In genomic region chr11:96928088-96928487, GRCm38 (mm10) we compare ENCODE assay signal across 15 mouse cellular contexts. TPM values are rescaled to one million over a fixed set of nuclear protein-coding genes. Genes with fewer than 3 reads are reported as not detected.
A peak's percentile ranks its signal among the peaks of the same experiment; 100 is the strongest.
DNase-seq lines count a peak whose midpoint lies in the region; ATAC-seq and TF ChIP-seq lines count a peak whose summit lies in the region.
"Had no signal": no experiment of that assay in that cellular context is flagged by ENCODE, and none has a peak within 500 bp of the region (broad histone marks: within the 10 kb centered on the region; RNA-seq: fewer than 3 reads in every experiment).

Gene Prr15l (plus strand): TSS chr11:96928104.

- H3K9ac ChIP-seq in kidney, embryonic 14.5 days (ENCODE audit: low read depth, low read length) = peak within 1 kb of the TSS; percentile 44
- H3K9ac ChIP-seq in liver, embryonic 14.5 days (replicated peaks) = no peak within 1 kb of the TSS; the same call in none of the 2 replicates
- H3K9ac ChIP-seq: hindbrain, embryonic 12.5 days had no signal

- WGBS in kidney, embryonic 14.5 days = 74% methylated on average over 2 of the region's 2 CpGs
- WGBS in liver, embryonic 14.5 days (ENCODE audit: insufficient replicate concordance) = 70% methylated on average over 2 of the region's 2 CpGs

- peaks cover 8% of the 10 kb centered on the region for H3K4me1 ChIP-seq in kidney, embryonic 14.5 days (ENCODE audit: control insufficient read depth, insufficient read depth, low read length)
- peaks cover 75 to 80% of the 10 kb centered on the region in 2 experiments for H3K4me1 ChIP-seq in liver, embryonic 14.5 days (replicated peaks; ENCODE audit: control insufficient read depth in 2 of 2, insufficient read depth in 2 of 2, low read length in 1 of 2)

- no peak for TF ChIP-seq CTCF in liver, embryonic 14.5 days (IDR thresholded peaks at IDR 0.05; ENCODE audit: low read depth)

- peak within 1 kb of the TSS; percentile 96; the same call in 1 of the 2 replicates for H3K27ac ChIP-seq in kidney, embryonic 14.5 days (ENCODE audit: low read depth, low read length)
- H3K27ac ChIP-seq in liver, embryonic 14.5 days = peak within 1 kb of the TSS; percentile 94
- H3K27ac ChIP-seq: hindbrain, embryonic 12.5 days had no signal

- H3K36me3 ChIP-seq in kidney, embryonic 14.5 days (ENCODE audit: control insufficient read depth, insufficient read depth, low read length) = no peaks in the 10 kb centered on the region
- H3K36me3 ChIP-seq in liver, embryonic 14.5 days (replicated peaks; ENCODE audit: control insufficient read depth, insufficient read depth, low read depth) = no peaks in the 10 kb centered on the region
- H3K36me3 ChIP-seq: hindbrain, embryonic 12.5 days had no signal

- no peak for TF ChIP-seq EP300 in liver, embryonic 14.5 days (IDR thresholded peaks at IDR 0.05; ENCODE audit: low read depth)

- H3K9me3 ChIP-seq in kidney, embryonic 14.5 days (ENCODE audit: control insufficient read depth, low read length) = no peaks in the 10 kb centered on the region
- no peaks in the 10 kb centered on the region for H3K9me3 ChIP-seq in liver, embryonic 14.5 days (ENCODE audit: control insufficient read depth, low read length)
- H3K9me3 ChIP-seq: hindbrain, embryonic 12.5 days had no signal

- H3K27me3 ChIP-seq in kidney, embryonic 14.5 days (ENCODE audit: control insufficient read depth, insufficient read depth, low read length) = no peaks in the 10 kb centered on the region
- no peaks in the 10 kb centered on the region for H3K27me3 ChIP-seq in liver, embryonic 14.5 days (ENCODE audit: control insufficient read depth, insufficient read depth, low read length)

- no peak for ATAC-seq in kidney, embryonic 14.5 days (ENCODE audit: low FRiP score, low TSS enrichment)
- no peak for ATAC-seq in liver, embryonic 14.5 days (ENCODE audit: insufficient read depth)

- H3K4me3 ChIP-seq in kidney, embryonic 14.5 days (ENCODE audit: low read length) = peak within 1 kb of the TSS; percentile 33
- H3K4me3 ChIP-seq in liver, embryonic 14.5 days (ENCODE audit: insufficient read depth in 1 of 2, low read depth in 2 of 2, low read length in 2 of 2) = no peak within 1 kb of the TSS
- H3K4me3 ChIP-seq: hindbrain, embryonic 12.5 days; myocyte had no signal

- no peak for DNase-seq in kidney, postnatal 4 days
- peak; percentile 42 for DNase-seq in urinary bladder, postnatal 14 days (ENCODE audit: low spot score)
- DNase-seq in urinary bladder, adult 2 months (ENCODE audit: low spot score) = no peak
- no peak for DNase-seq in liver, embryonic 14.5 days (ENCODE audit: low read depth in 3 of 3, low spot score in 3 of 3)
- DNase-seq in layer of hippocampus, postnatal 25 days (ENCODE audit: extremely low spot score in 1 of 2, low spot score in 1 of 2) = no peak
- no peak for DNase-seq in right cerebral cortex, postnatal 10 days (ENCODE audit: low spot score in 2 of 2)
- DNase-seq in urinary bladder, postnatal 36 days (ENCODE audit: low spot score in 2 of 2) = no peak
- DNase-seq: cerebellum, postnatal 36 days; spleen, adult 18-20 months; thymus, adult 2 months had no signal

- H3K4me2 ChIP-seq in kidney, embryonic 14.5 days (replicated peaks; ENCODE audit: low read depth, low read length) = peak within 1 kb of the TSS; percentile 30
- H3K4me2 ChIP-seq in liver, embryonic 14.5 days (ENCODE audit: low read depth) = 0 out of 2 replicates have a peak within 1 kb of the TSS, but pooled peaks have one; percentile 14
- H3K4me2 ChIP-seq: hindbrain, embryonic 12.5 days had no signal

RNA-seq across cellular contexts. Expression of gene Prr15l, which starts in this region (rescaled TPM):
- 33.7 and 36.3 TPM in 2 replicates for polyA plus RNA-seq in kidney, embryonic 14.5 days (2014; fragmentation: Nextera tagmentation; extraction: Ambion mirVana)
- polyA plus RNA-seq in urinary bladder, adult 2 months (2012; rRNA removed) = 7.6 and 8.9 TPM in 2 replicates
- polyA plus RNA-seq in liver, embryonic 14.5 days (2012; rRNA removed) = 2.8 and 3.3 TPM in 2 replicates
- 4.9 and 8.5 TPM in 2 replicates for polyA plus RNA-seq in liver, embryonic 14.5 days (2014; fragmentation: Nextera tagmentation; extraction: Ambion mirVana)
- total RNA-seq in layer of hippocampus, postnatal 25 days (2021) = not detected
- total RNA-seq: layer of hippocampus, adult 18-20 months; left cerebral cortex, postnatal 14 days had no signal
